Mouse (Mus musculus) megakaryocyte, embryonic 14.5 days (primary cell): ENCODE measurements around the gene Fgfr2.

ENCODE experiments used
- FLI1 ChIP-seq: IDR thresholded peaks from 2 replicates; pipeline ENCODE4 v1.6.1; 2012; ENCODE audit warnings: low read length, inconsistent platforms, mixed read lengths
- GATA1 ChIP-seq: IDR thresholded peaks from 3 replicates; pipeline ENCODE4 v1.6.1; 2012; ENCODE audit warnings: mixed read lengths, low read length, inconsistent platforms, borderline replicate concordance

GRCm38 (mm10) chr7:132286630-132287339 lies 836.4 kb downstream of the Fgfr2 start:
- TF ChIP-seq GATA1 (no peak), FLI1 (no peak)
